Mouse (Mus musculus): Measurements from ENCODE around the gene Gorasp2.

DNA sequence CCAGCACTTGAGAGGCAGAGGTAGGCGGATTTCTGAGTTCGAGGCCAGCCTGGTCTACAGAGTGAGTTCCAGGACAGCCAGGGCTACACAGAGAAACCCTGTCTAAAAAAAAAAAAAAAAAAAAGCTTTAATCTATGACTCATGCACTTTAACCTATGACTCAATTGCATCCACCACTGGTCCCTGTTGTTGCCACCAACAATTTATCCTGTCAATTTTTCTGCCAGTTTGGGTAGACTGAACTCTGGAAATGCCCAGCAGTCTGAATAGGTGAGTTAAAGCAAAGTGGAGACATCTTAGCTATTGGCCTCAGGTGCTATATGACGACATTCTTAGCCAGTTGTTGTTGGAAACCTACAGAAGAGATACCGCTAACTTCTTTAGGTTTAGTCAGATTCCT is 11.9 kb upstream of the Gorasp2 start:
- TF ChIP-seq CTCF (IDR thresholded peaks at IDR 0.05; ENCODE audit: low read depth, low read length) (no peak), POLR2AphosphoS5 (IDR thresholded peaks at IDR 0.05; ENCODE audit: insufficient replicate concordance, low read depth, low read length) (no peak), GATA2 (IDR thresholded peaks at IDR 0.05; ENCODE audit: borderline replicate concordance, low read depth, low read length) (no peak), TAL1 (conservative IDR thresholded peaks at IDR 0.05; ENCODE audit: low read depth, low read length) (no peak), GATA1 (IDR thresholded peaks at IDR 0.05; ENCODE audit: borderline replicate concordance, low read length) (no peak)
